Mouse (Mus musculus) ES-E14 (cell line): ENCODE data around the gene Dlx3. TPM values are rescaled to one million over a fixed set of nuclear protein-coding genes. Genes with fewer than 3 reads are reported as not detected.

Source experiments
- DNase-seq: peaks from one replicate; pipeline ENCODE4 v3.0.0-alpha.2; 2013; ENCODE audit warnings: low read depth, low spot score
- H3K27ac ChIP-seq: 2 replicates; pipeline ENCODE4 v1.5.1; 2012; ENCODE audit warnings: low read depth, mild to moderate bottlenecking, low read length, moderate library complexity, mixed read lengths; ENCODE audit not compliant: poor library complexity, insufficient read depth, severe bottlenecking
- H3K36me3 ChIP-seq: 2 replicates; pipeline ENCODE4 v1.6.1; 2012; ENCODE audit warnings: mild to moderate bottlenecking, low read length, moderate library complexity, mixed read lengths; ENCODE audit not compliant: control insufficient read depth, poor library complexity, insufficient read depth, severe bottlenecking
- H3K4me1 ChIP-seq, 2 experiments: fragments of 150-350 bp in 1 of 2; sonication (generic) in 1 of 2; 2 replicates each; pipeline ENCODE4 v1.6.1; 2012; ENCODE audit warnings: low read length in 2 of 2, mild to moderate bottlenecking in 1 of 2, mixed read lengths in 1 of 2; ENCODE audit not compliant: control insufficient read depth in 2 of 2, insufficient read depth in 2 of 2, poor library complexity in 1 of 2
- H3K4me3 ChIP-seq, 2 experiments: fragments of 150-350 bp in 1 of 2; sonication (generic) in 1 of 2; 2 replicates each; pipeline ENCODE4 v1.5.1; 2012; ENCODE audit warnings: low read length in 2 of 2, low read depth in 1 of 2, mild to moderate bottlenecking in 1 of 2, mixed read lengths in 1 of 2; ENCODE audit not compliant: insufficient read depth in 1 of 2, poor library complexity in 1 of 2, severe bottlenecking in 1 of 2
- H3K9ac ChIP-seq: 2 replicates; pipeline ENCODE4 v1.6.1; 2012; ENCODE audit warnings: low read depth, mild to moderate bottlenecking, low read length, mixed read lengths; ENCODE audit not compliant: poor library complexity, insufficient read depth, severe bottlenecking
- H3K9me3 ChIP-seq: fragments of 150-350 bp; sonication (generic); 2 replicates; pipeline ENCODE4 v1.6.1; 2012; ENCODE audit warnings: low read depth, mild to moderate bottlenecking, low read length; ENCODE audit not compliant: control insufficient read depth, insufficient read depth
- CHD2 ChIP-seq: IDR thresholded peaks from 2 replicates; pipeline ENCODE4 v1.6.1; 2014; ENCODE audit warnings: mild to moderate bottlenecking, low read depth, low read length, inconsistent platforms
- HCFC1 ChIP-seq: IDR thresholded peaks from 2 replicates; pipeline ENCODE4 v1.6.1; 2012; ENCODE audit warnings: low read length, inconsistent platforms, borderline replicate concordance; ENCODE audit not compliant: insufficient read depth
- MAFK ChIP-seq: IDR thresholded peaks from 2 replicates; pipeline ENCODE4 v1.6.1; 2014; ENCODE audit warnings: mild to moderate bottlenecking, low read depth, low read length, inconsistent platforms; ENCODE audit not compliant: insufficient read depth
- ZC3H11A ChIP-seq: IDR thresholded peaks from 2 replicates; pipeline ENCODE4 v1.6.1; 2012; ENCODE audit warnings: low read depth, mild to moderate bottlenecking, inconsistent platforms, low read length, borderline replicate concordance
- ZNF384 ChIP-seq: IDR thresholded peaks from 2 replicates; pipeline ENCODE4 v1.6.1; 2012; ENCODE audit warnings: low read depth, low read length, inconsistent platforms
- in situ Hi-C, 2 experiments: fragments of 600-800 bp; cut with MboI; formaldehyde crosslinking; loops; one replicate each; pipeline ENCODE4 v1.15.1; 2025; ENCODE audit warnings: low sequenced_read_pairs in 2 of 2, inconsistent platforms in 1 of 2; ENCODE audit not compliant: unreplicated experiment in 2 of 2
- total RNA-seq: library from RNA; depleted of rRNA; stranded (reverse); fragments of 300-350 nt; gene quantifications from 2 replicates; pipeline ENCODE4 v1.2.3, GENCODE M21; 2012

The Dlx3 gene
- total RNA-seq, 1 experiment: 0.54 TPM

GRCm38 (mm10) chr11:95072804-95073203 is 47.1 kb upstream of the Dlx3 start:
- TF ChIP-seq CHD2 (no peak), ZNF384 (no peak), HCFC1 (no peak)
- no peak for DNase-seq
- no peak overlapping the region for H3K27ac ChIP-seq
- H3K9ac ChIP-seq: no peak overlapping the region
- H3K4me1 ChIP-seq: peaks cover 12 to 40% of the 10 kb centered on the region in 2 experiments
- no peaks in the 10 kb centered on the region for H3K36me3 ChIP-seq
- no peak overlapping the region for H3K4me3 ChIP-seq
- in situ Hi-C loops: no loop called here
- no peaks in the 10 kb centered on the region for H3K9me3 ChIP-seq

GRCm38 (mm10) chr11:95073835-95074234 is 46.1 kb upstream of the Dlx3 start:
- no peak overlapping the region for H3K27ac ChIP-seq
- no peak overlapping the region for H3K4me3 ChIP-seq
- H3K9ac ChIP-seq: no peak overlapping the region
- DNase-seq: no peak
- H3K36me3 ChIP-seq: no peaks in the 10 kb centered on the region
- TF ChIP-seq ZC3H11A: no peak
- H3K9me3 ChIP-seq: no peaks in the 10 kb centered on the region
- in situ Hi-C loops: no loop called here
- H3K4me1 ChIP-seq: peaks cover 16 to 40% of the 10 kb centered on the region in 2 experiments

DNA sequence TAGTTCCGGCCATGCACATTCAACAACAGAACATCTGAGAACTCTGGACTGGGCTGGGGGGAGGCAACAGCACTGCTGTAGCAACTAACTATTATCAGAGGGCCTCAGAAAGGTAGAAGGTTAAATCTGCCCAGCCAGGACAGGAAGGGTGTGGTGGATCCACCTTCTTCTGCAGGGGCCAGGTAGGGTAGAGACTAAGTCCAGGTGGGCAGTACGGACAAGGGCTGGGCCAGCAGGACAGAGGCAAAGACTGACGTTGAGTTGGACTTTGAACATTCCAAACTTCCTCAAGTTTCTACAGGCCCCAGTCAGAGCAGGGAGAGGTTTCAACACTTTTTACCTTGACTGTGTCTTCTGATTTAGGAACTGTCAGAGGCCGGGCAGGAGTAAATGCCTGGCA is 45.2 kb upstream of the Dlx3 start:
- Histone ChIP-seq H3K9ac (no peak overlapping the region), H3K4me3 (no peak overlapping the region; a peak in 1 of 4 replicates), H3K36me3 (no peaks in the 10 kb centered on the region), H3K27ac (no peak overlapping the region), H3K4me1 (peaks cover 14 to 46% of the 10 kb centered on the region in 2 experiments; a peak in 3 of 4 replicates), H3K9me3 (no peaks in the 10 kb centered on the region)
- in situ Hi-C loops: no loop called here
- DNase-seq: no peak
- TF ChIP-seq HCFC1: no peak
- no peak for TF ChIP-seq MAFK
- no peak for TF ChIP-seq ZC3H11A
- no peak for TF ChIP-seq CHD2
- TF ChIP-seq ZNF384: no peak

GRCm38 (mm10) chr11:95075197-95076040 is 44.5 kb upstream of the Dlx3 start:
- no peaks in the 10 kb centered on the region for H3K36me3 ChIP-seq
- no peak overlapping the region for H3K27ac ChIP-seq
- H3K9ac ChIP-seq: peak overlapping the region; percentile 65; the same call in 1 of the 2 replicates
- in situ Hi-C loops: no loop called here
- no peaks in the 10 kb centered on the region for H3K9me3 ChIP-seq
- H3K4me1 ChIP-seq: peaks cover 14 to 44% of the 10 kb centered on the region in 2 experiments; a peak in 3 of 4 replicates
- H3K4me3 ChIP-seq: peak overlapping the region; percentile 72 to 85
- no peak for DNase-seq
- no peak for TF ChIP-seq ZC3H11A
- TF ChIP-seq CHD2: no peak
- TF ChIP-seq MAFK: no peak
- TF ChIP-seq ZNF384: no peak
- TF ChIP-seq HCFC1: no peak

- Histone ChIP-seq H3K9ac (peak overlapping the region; percentile 65), H3K36me3 (no peaks in the 10 kb centered on the region), H3K4me3 (peak overlapping the region; percentile 72 to 85), H3K9me3 (no peaks in the 10 kb centered on the region), H3K4me1 (peaks cover 11 to 39% of the 10 kb centered on the region in 2 experiments; a peak in 3 of 4 replicates), H3K27ac (no peak overlapping the region)
- in situ Hi-C loops: no loop called here
- peak; percentile 41 for DNase-seq
- TF ChIP-seq ZNF384: no peak
- peak; percentile 13; the same call in 1 of the 2 replicates for TF ChIP-seq ZC3H11A
Measured at GRCm38 (mm10) chr11:95076041-95076535, 43.8 kb upstream of the Dlx3 start.
